Mouse (Mus musculus): ENCODE results near the gene Brd7.

Brd7 gene

DNA sequence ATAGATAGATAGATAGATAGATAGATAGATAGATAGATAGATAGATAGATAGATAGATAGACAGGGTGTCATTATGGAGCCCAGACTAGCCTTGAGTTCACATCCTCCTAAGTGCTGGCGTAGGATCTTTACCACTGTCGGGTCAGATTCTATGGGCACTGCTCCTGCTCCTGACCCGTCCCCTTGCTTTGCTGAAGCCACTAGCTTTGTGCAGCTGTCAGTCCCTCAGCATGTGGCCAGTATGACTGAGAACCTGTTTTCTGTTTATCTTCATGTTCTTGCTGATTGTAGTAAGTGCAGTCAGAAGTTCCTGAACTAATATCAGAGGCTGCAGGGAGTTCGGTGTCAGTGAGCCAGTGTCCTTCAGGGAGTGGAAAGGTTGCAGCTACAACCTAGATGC is 54.3 kb downstream of the Brd7 start:
- DNase-seq = no peak

DNA sequence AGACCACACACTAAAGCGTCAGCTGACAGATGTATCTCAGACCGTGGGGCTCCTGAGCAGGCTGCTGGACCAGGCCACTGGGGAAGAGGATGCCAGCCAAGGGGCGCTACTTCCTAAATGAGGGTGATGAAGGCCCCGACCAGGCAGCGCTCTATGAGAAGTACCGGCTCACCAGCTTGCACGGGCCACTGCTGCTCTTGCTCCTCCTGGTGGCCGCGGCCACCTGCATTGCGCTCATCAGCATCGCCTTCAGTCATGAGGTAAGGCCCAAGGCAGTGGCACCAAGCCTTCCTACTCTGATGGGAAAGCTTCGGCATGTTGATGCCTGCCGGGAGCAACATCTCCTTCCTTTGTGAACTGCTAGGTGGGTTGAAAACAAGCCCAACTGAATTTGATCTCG is 55.5 kb downstream of the Brd7 start:
- peak; percentile 59 for DNase-seq

DNA sequence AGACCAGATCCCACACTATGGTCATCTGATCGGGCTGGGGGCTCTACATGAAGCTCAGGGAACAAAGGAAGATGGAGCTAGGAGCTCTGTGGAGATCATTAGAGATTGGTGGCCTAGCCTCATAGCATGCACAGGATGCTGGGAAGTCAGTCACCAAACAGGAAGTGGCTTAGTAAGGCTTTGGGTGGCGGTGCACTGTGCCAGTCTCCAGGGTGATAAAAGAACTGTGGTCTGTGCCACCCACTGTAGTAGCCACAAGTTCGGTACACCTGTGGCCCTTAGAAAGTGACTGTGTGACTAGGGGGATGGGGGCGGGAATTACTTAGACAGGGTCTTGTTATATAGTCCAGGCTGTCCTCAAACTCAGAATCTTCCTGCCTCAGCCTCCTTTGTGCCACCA is 56.2 kb downstream of the Brd7 start:
- no peak for DNase-seq

DNA sequence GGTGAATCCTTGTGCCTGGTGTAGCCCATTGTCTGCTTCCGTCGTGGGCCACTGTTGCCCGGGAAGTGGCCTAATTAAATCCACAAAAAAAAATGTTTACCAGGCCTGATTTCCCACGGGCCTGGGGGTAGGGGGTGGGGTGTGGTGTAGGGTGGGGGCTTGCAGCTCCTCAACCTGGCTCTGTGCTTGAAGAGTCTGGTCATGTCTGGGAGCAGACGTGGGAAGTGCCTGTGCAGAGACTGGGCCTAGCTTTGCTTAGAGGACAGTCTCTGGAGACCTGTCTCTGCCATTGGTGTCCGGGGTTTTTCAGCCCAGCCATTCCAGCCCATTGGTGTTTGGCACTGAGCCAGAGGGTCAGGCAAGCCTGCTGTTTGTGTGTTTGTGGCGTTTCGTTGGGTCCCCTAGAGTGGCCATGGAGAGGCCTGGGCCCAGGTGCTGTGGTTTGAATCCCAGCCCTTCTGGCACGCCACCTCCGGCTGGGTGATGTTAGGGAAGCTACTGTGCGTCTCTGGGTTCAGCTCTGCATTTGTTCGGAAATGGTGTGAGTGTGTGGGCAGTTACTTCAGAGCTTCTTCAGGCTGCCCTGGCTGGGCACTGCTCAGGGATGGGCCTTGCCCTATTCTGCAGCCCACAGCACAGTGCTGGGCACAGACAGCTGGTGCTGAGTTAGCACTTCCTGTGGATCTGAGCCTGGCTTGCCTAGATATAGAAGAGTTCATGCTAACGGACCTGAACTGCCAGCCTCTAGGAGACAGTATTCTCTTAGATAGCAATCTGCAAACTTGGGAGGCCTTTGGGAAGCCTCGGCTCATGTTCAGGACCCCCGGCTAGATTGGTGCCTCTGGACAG is 60.2 kb downstream of the Brd7 start:
- DNase-seq = no peak

DNA sequence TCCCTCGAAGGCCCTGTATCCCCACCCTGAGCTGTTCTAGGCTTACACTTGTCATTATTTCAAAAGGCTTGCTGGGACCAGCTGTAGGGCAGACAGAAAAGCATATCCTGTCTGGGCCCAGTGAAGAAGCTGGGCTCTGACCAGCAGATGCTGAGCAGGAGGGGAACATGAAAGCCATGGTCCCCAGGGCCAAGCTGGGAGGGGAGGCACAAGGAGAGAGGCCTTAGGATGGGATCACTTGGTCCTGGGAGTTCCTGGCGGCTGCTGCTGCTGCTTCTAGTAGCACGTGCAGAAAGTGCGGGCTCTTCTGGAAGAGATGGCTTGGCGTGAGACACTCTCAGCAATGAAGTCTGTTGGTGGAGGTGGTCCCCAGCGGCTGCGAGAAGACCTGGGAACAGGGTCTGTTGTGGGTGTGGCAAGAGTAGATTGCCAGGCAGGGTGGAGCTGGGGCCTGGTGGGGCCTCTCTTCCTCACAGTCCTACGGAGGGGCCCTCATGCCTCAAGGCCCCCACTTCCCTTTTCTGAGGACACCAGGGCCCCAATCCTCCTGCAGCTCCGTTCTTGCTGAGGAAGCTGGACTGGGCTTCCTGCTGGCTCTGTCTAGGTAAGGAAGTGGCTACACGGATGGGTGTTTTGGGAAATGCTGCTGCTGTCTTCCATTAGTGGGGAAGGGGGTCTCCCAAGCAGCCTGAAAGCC is 61.9 kb downstream of the Brd7 start:
- DNase-seq = no peak

DNA sequence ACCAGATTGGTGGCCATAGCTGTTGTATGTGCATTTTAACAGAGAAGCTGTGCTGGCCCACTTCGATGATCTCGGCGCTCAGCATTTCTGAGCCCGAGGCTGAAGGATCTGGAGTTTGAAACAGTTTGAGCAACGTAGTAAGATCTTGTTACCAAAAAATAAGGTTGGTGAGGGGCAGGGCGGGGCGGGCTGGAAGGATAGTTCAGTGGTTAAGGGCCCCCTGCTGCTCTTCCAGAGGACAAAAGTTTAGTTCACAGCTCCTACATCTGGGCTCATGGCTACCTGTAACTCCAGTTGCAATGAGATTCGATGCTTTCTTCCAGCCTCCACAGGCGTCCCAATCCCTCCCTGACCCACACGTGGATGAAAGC is 63.3 kb downstream of the Brd7 start:
- DNase-seq = no peak

DNA sequence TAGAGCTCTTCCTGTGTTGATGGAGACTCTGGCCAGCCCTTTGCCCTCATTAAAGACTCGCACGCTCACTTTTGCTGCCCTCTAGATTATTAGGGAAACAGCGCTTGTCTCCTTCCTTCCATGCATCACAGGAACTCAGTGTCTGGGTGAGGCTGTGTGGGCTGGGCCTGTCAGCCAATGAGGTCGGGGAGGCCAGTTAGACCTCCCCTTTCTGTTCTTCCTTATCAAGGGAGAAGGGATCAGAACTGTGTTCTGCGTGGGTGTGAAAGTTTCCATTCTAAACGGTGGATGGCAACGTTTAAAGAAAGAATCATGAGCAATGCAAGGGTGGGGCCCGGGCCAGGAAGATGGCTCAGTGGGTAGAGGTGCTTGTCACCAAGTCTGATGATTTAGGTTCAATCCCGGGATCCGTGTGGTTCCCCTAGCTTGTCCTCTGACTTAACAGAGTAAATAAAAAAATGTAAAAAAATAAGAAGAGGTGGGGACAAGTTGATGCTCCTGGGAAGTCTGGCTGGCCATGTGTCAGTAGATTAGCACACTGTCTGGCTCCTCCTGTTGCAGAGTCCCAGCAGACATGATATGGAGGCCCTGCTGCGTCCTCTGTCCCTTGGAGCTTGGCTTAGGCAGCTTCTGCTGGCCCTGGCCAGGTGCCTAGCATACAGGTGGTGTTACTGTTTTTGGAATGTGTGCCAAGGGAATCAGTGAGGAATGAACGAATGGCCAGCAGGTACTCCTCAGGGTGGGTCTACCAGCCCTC is 63.8 kb downstream of the Brd7 start:
- DNase-seq = peak; percentile 39

DNA sequence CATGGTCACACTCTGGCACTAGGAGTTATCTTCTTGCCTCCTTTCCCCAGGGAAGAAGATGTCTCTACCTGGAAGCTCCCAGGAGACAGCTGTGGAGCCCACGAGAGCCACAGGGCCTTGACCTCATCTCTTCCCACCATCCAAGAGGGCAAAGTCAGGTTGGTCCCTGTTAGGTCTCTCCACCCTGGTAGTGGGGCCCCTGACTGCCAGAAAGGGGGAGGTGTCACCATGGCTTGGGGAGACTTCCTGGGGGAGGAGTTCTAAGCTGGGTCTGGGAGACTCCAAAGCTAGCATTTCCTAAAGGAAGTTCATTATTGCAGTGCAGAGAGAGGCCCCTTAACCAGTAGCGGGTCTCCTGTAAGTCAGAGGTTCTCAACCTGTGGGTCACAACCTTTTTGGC is 67.0 kb downstream of the Brd7 start:
- no peak for DNase-seq

DNA sequence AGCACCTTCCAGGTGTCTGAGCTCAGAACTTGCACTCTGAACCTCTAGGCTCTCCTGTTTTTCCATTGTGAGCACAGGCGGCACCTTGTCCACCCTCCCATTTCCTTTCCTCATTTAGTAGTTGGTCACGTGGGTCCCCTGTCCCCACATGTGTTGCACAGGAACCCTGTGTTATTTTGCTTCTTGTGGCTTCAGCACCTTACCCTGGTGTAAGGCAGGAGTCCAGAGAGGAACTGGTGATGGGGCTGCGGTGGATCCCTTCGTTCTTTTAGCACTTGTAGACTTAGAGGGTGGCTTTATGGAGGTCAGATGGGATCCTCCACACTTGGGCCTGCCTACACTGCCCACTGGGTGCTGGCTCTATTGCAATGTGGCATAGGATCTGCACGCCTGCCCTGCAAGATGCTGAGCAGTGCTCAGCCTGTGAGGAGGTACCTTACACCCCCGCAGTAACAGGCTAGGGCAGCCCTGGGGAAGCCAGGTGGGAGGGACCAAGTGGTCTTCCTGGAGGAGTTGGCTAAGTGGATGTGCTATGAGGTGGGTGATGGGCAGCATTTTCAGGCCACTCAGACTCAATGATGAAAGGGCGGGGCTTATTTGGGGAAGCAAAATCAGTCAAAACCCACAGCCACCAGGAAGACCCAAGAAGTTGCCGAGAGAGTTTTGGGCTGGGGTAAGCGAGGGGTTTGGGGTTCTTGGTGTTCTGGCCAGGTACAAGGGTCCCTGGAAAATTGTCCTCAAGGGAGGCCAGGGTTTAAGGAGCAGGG is 68.2 kb downstream of the Brd7 start:
- DNase-seq = no peak

DNA sequence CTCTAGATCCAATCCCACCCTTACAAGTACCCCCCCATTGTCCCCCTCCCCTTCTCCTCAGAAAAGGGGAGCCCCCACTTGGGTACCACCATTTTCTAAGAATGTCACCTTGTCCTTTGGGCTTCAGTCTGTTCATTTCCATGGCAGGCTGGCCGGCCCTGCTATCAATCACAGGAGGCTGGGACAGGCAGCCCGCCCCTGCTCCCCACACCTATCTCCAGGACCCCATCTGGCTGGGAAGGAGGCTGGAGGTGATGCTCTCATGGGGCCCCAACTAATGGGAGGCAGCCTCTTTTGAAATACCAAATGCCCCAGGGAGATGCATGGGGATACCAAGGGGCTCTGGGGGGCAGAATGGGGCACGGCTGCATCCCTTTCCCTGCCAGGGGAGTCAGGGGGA is 69.1 kb downstream of the Brd7 start:
- DNase-seq = no peak

DNA sequence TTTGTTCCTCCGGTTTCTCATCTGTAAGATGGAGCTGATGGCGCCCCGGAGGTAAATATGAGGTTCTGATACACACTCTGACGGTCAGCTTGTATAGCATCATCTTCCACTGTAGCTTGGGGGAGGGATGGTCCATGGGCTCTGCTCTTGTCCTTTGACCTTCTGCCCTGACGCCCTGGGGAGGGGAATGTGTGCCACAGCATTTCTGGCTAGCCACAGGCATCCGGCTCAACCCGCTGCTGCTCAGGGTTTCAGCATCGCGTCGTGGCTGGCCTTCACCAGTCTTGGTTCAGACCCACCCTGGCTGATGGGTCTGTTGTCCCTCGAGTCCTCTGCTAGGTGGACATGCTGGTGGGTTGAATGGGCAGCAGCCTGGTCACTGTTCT is 70.7 kb downstream of the Brd7 start:
- no peak for DNase-seq

DNA sequence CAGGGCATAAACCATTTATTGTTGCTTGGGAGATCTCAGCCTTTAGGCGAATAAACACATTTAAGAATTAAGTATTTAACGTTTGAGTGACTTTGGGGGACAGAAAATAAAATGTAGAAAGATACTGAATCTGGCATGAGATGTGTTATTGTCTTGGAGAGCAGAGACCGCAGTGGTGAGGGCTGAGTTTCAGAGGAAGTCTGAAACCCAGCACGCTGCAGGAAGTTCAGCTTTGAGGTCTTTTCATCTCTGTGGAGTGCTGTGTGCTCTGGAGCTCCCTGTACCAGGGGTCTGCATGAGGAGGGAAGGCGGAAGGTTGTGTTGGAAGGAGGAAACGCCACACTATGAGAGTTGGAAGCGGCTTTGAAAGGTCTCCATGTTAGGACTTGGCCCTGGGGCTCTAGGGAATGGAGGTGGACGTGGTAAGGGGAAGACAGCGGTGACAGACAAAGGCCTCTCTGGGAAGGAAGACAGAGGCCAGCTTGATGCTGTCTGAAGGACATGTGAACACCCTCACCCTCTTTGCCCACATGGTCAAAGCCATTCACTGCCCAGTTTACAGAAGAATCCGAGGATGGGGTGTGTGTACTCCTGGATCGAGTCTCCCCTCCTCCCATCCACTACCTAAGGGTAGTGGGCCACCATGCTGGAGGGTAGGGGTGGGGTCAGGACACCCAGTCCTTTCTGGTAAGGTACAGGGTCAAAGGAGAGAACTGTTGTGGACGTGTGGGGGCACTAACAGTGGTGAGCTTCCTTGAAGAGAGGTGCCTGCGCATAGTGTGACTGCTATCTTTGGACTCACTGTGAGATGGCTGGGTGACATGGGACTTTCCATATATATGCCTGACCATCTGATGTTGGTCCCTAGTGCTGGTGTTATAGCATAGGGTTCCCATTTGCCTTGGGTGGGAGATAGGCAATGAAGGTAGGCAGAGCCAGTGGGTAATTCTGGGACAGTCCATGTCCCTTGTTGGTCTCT is 71.4 kb downstream of the Brd7 start:
- DNase-seq = no peak

DNA sequence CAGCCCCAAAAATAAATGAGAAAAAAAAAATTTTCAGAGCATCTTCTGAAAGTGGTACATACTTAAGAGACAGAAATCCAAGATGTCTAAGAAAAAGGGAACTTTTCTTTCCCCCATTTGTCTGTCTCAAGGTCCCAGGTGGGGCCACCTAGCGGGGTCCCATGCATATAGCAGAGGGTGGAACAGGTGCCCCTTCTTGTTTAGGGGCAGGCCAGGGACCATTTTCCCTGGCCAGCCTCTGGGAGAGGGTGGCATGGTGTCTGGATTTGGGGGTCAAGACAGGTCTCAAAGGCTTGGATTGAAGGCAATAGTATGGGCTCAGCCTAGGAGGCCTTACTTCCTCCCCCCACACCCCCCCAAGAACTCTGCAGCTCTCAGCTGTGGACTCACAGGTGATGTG is 72.1 kb downstream of the Brd7 start:
- no peak for DNase-seq

DNA sequence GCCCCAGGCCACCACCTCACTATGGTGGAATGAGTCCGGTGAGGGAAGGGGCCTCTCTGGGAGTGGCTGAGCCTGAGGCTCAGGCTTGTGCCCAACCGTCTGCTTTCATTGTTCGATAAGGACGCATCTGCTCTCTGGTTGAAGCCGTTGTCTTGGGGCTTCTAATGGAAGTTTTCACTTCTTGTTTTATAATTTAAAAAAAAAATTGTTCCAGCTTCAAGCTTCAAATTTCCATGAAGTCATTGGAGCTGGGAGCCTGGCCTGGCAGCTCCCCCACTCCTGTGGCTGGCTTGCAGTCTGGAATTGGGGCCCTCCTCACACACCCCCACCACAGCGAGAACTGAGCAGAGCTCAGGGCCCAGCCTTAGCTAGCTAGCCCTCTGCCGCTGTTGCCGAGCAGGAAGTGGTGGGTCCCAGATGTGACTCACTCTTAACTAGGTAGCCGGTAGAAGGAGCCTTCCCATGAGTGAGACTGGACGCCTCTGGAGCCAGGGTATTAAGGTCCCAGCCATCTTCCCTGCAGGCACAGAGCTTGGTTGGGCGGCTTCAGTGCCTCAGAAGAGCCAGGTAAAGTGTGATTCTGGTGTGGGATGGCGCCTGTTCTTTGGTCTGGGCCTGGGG is 73.3 kb downstream of the Brd7 start:
- no peak for DNase-seq

DNA sequence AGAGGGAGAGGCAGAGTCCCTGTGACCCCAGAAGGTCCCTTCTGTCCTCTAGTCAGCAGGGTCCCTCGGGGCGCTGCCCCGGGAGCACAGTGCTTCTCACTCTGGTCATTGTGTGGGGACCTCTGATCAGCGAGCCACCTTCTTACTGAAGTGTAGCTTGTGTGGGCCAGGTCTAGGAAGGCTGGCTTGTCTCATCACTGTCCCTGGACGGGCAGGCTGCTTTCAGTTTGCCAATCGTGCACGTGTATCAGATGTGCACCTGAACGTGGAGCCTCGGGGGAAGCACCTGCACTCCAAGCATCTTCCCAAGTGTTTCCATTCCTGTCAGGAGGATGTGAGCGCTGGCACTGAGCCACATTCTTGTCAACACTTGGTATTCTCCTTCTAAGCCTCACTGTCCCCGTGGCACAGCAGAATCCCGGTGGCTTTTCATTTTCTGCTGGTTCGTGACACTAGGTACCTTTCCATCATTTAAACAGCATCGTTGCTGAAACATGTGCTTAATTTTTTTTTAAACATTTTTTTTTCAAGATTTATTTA is 75.5 kb downstream of the Brd7 start:
- DNase-seq = no peak

DNA sequence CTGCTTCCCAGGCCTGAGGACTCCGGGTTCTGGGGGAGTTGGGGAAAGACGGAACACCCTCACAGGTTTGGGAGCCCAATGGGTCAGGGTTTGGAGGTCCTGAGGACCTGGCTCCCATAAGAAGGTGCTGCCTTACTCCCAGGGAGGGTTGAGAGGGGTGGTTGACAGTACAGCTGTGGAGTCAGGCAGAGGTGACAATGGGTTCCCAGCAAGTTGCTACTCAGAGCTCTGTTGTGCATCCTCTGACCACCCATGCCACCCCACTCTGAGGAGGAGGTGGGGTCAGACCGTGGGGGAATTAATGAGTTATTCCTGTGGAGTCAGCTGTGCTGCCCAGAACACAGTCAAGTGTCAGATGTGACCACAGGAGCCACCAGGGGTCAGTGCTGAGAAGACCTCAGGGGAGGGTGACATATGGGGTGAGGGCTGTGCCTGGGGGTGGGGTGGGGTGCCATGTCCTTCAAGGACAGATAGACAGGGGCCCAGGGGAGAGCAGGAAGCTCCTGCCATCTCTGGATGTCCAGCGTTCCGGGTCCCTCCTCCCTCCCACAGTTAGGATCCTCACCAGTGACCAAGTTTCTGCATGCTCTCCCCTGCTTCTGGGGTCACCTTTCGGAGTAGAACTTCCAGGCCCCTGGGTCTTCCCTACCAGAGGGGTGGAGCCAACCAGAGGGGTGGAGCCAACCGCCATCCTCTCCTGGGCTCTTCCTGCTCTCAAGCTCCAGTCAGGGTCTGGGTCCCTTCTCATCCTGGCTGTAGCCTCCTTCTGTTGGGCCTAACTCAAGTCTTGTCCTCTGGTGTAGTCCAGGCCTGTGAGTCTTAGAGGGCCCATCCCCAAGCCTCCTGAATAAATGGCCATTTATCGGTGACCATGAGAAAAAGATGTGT is 76.3 kb downstream of the Brd7 start:
- DNase-seq = no peak

DNA sequence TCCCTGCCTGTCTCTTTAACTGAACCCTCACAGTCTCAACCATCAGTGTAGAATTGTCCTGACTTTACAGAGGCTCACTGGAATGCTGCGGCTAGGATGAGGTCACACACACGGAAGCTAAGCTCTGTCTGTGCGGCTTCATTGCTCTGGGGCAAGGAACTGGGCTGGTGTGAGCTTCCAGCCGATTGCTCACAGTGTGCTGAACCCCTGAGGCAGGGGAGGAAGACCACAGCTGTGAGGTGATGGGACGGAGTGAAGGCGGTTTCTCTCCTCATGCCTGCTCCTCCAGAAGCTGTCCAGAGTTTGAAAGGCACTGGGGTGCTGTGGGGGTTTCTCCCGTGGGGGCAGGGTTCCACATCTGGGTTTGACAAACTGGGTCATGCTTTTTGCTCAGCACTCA is 77.3 kb downstream of the Brd7 start:
- DNase-seq = no peak

DNA sequence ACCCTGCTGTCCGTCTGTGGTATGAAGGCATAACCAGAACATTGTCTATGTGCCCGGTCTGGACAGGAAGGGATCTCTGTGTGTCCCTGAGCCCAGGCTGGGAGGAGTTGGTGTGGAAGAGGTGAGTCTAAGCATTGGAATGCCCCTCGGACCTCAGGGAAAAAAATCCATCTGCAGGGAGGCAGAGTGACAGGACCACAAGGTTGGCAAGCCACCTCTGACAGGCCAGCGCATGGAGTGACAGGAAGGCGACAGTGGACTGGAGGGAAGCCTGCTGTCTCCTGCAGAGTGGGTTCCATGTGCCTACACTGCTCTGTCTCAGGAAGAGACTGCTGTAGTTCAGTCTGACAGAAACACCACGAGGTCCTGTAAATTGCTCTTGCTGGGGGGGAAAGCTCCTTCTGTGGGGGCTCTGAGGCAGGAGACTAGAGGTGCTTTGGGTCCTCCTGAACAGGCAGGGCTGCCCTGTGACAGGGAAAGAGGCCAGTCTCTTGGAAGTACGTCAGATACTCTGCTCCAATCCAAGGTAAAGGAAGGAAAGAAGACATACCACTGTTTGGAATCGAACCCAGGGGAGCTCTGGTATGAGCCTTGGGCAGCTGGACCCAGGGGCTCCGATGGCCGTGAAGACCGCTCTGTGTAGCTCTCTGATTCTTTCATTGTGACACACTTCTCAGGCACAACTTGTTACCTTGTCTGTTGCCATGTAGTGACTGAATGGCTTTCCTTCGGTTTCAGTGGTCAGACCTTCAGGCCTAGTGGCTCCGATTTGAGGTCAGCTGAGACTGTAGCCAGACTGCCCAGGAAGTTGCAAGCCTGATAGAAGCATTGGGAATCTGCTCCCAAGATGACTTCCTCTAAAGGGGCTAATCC is 78.5 kb downstream of the Brd7 start:
- DNase-seq = no peak

DNA sequence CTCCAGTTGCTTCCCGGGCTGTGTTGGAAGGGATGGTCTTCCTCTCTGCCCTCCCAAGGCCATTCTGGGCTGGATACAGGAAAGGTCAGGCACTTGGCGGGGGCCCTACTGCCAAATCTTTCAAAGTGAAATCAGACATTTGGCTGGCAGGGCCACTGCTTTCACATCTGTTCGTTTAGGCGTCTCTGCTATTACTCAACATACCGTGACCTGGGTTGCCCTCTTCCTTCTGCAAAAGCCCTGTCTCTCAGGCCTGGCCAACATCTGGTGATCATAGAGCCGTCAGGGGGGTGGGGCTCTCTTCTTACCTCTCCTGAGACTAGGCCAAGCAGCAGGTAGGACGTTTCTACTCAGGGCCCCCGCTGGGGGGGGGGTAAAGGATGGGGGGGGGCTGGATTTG is 79.3 kb downstream of the Brd7 start:
- DNase-seq = peak; percentile 80
